Mouse (Mus musculus) left cerebral cortex, postnatal 36 days (tissue): ENCODE measurements around the gene Opa1. TPM values are rescaled to one million over a fixed set of nuclear protein-coding genes. Genes with fewer than 3 reads are reported as not detected.
A peak's percentile ranks its signal among the peaks of the same experiment; 100 is the strongest.

Experiments
- DNase-seq, 2 experiments: peaks; one replicate each; pipeline ENCODE4 v3.0.0; 2021 to 2022; ENCODE audit warnings: low spot score in 2 of 2, mixed read lengths in 1 of 2
- intact Hi-C: fragments of 180-260 bp; cut with DNase I; formaldehyde crosslinking; loops from one replicate; pipeline ENCODE4 v1.15.1; 2025
- total RNA-seq, 2 experiments: library from RNA; stranded (reverse); gene quantifications; 2 replicates each; pipeline ENCODE4 v1.2.3; 2021

The Opa1 gene
- total RNA-seq = 100 to 1,000 TPM; 109 to 113 TPM

GRCm38 (mm10) chr16:29579167-29579786 is at the start of gene Opa1:
Gene Opa1, plus strand, starts transcription at chr16:29579334.
- intact Hi-C loops = loop anchor here (5.0 to 10.0 kb wide), 2 partner anchors 742 to 984 kb away; no protein-coding TSS in a partner anchor

GRCm38 (mm10) chr16:29533641-29534040 is 45.5 kb upstream of the Opa1 start:
- no peak for DNase-seq
- intact Hi-C loops = no loop called here

More at GRCm38 (mm10) chr16:29579167-29579786, at the start of gene Opa1:
- peak; percentile 98 to 99 for DNase-seq

GRCm38 (mm10) chr16:29535866-29536265 is 43.3 kb upstream of the Opa1 start:
- intact Hi-C loops = no loop called here
- DNase-seq = no peak

- peak in 1 of 2 experiments; percentile 22 for DNase-seq
Measured at GRCm38 (mm10) chr16:29536411-29537204, 42.5 kb upstream of the Opa1 start.

GRCm38 (mm10) chr16:29539906-29540305 is 39.2 kb upstream of the Opa1 start:
- no peak for DNase-seq
- intact Hi-C loops = loop anchor here (2.0 kb wide), 1 partner anchor 77 kb away; no protein-coding TSS in a partner anchor

More at GRCm38 (mm10) chr16:29536411-29537204, 42.5 kb upstream of the Opa1 start:
- intact Hi-C loops = no loop called here

- peak; percentile 24 to 39 for DNase-seq
- intact Hi-C loops = loop anchor here (2.0 kb wide), 1 partner anchor 78 kb away; no protein-coding TSS in a partner anchor
Measured at GRCm38 (mm10) chr16:29541261-29541683, 37.9 kb upstream of the Opa1 start.

GRCm38 (mm10) chr16:29544829-29545228 is 34.3 kb upstream of the Opa1 start, which contains the start of gene Atp13a4:
Gene Atp13a4, minus strand, starts transcription at chr16:29544864.
- intact Hi-C loops = no loop called here
- DNase-seq = no peak

GRCm38 (mm10) chr16:29559667-29560066 is 19.5 kb upstream of the Opa1 start:
- intact Hi-C loops = loop anchor here (2.0 to 5.0 kb wide), 2 partner anchors 102 to 721 kb away; no protein-coding TSS in a partner anchor
- DNase-seq = no peak

GRCm38 (mm10) chr16:29560454-29560853 is 18.7 kb upstream of the Opa1 start:
- DNase-seq = peak in 1 of 2 experiments; percentile 18
- intact Hi-C loops = loop anchor here (2.0 to 5.0 kb wide), 2 partner anchors 103 to 722 kb away; no protein-coding TSS in a partner anchor

- DNase-seq = peak; percentile 13 to 43
- intact Hi-C loops = loop anchor here (2.0 to 5.0 kb wide), 2 partner anchors 104 to 722 kb away; no protein-coding TSS in a partner anchor
Measured at GRCm38 (mm10) chr16:29560869-29561268, 18.3 kb upstream of the Opa1 start.

GRCm38 (mm10) chr16:29574013-29574412 is 5.1 kb upstream of the Opa1 start:
- intact Hi-C loops = loop anchor here (10.0 kb wide), 1 partner anchor 979 kb away; no protein-coding TSS in a partner anchor
- no peak for DNase-seq

GRCm38 (mm10) chr16:29575620-29576019 is 3.5 kb upstream of the Opa1 start:
- intact Hi-C loops = loop anchor here (5.0 to 10.0 kb wide), 2 partner anchors 738 to 981 kb away; no protein-coding TSS in a partner anchor
- DNase-seq = no peak

- peak; percentile 17 to 22 for DNase-seq
Measured at GRCm38 (mm10) chr16:29579787-29580176, 648 bp downstream of the Opa1 start.

GRCm38 (mm10) chr16:29592171-29592570 is 13.0 kb downstream of the Opa1 start:
- no peak for DNase-seq
- intact Hi-C loops = no loop called here

More at GRCm38 (mm10) chr16:29579787-29580176, 648 bp downstream of the Opa1 start:
- intact Hi-C loops = loop anchor here (5.0 to 10.0 kb wide), 2 partner anchors 742 to 985 kb away; no protein-coding TSS in a partner anchor

- DNase-seq = no peak
- intact Hi-C loops = no loop called here
Measured at GRCm38 (mm10) chr16:29597122-29597521, 18.0 kb downstream of the Opa1 start.

- intact Hi-C loops = no loop called here
- DNase-seq = peak; percentile 29 to 31
Measured at GRCm38 (mm10) chr16:29605546-29605945, 26.4 kb downstream of the Opa1 start.

GRCm38 (mm10) chr16:29607131-29607530 is 28.0 kb downstream of the Opa1 start:
- intact Hi-C loops = no loop called here
- DNase-seq = no peak

- intact Hi-C loops = no loop called here
- DNase-seq = no peak
Measured at GRCm38 (mm10) chr16:29614762-29615161, 35.6 kb downstream of the Opa1 start.

- intact Hi-C loops = loop anchor here (10.0 kb wide), 1 partner anchor 686 kb away; the partner anchor contains the start of gene Gp5
Measured at GRCm38 (mm10) chr16:29629053-29629452, 49.9 kb downstream of the Opa1 start.

GRCm38 (mm10) chr16:29635780-29636179 is 56.6 kb downstream of the Opa1 start:
- intact Hi-C loops = no loop called here
- no peak for DNase-seq

More at GRCm38 (mm10) chr16:29629053-29629452, 49.9 kb downstream of the Opa1 start:
- DNase-seq = no peak
